Mouse (Mus musculus) liver, adult 2 months (tissue): ENCODE measurements at regions not wholly inside any gene's neighbourhood (a gene's known extent, or its start where the extent isn't known, plus 50 kb on each side); places are given as distances from the start of the nearest gene placed in this dataset.

Experiments
- CTCF ChIP-seq: fragments of 200-500 bp; IDR thresholded peaks from 2 replicates; pipeline ENCODE4 v1.5.1; 2011; ENCODE audit warnings: low read depth, low read length, control low read depth
- POLR2A ChIP-seq: fragments of 200-500 bp; IDR thresholded peaks from 2 replicates; pipeline ENCODE4 v1.6.1; 2011; ENCODE audit warnings: low read length, control low read depth; ENCODE audit not compliant: insufficient read depth; ENCODE audit errors: extremely low read depth

GRCm38 (mm10) chr11:23181647-23182046, 74.2 kb upstream of the Xpo1 start:
- TF ChIP-seq POLR2A: no peak
- TF ChIP-seq CTCF: no peak
